8 mouse cellular contexts compared by ENCODE assay signal in genomic region chr2:131186771-131187601, GRCm38 (mm10). TPM values are rescaled to one million over a fixed set of nuclear protein-coding genes. Genes with fewer than 3 reads are reported as not detected.
A peak's percentile ranks its signal among the peaks of the same experiment; 100 is the strongest.
DNase-seq lines count a peak whose midpoint lies in the region; ATAC-seq and TF ChIP-seq lines count a peak whose summit lies in the region.

Cdc25b (plus strand) TSS chr2:131186949.
Spef1 (minus strand) TSS chr2:131187282.

- peak within 1 kb of the TSS; percentile 14 for H3ac ChIP-seq in myocyte (ENCODE audit: control insufficient read depth, insufficient read length)

- H3K9me3 ChIP-seq in embryonic facial prominence, embryonic 15.5 days (replicated peaks), result no peaks in the 10 kb centered on the region
- H3K9me3 ChIP-seq in liver, embryonic 11.5 days (ENCODE audit: control insufficient read depth, low read length), result no peaks in the 10 kb centered on the region

- H3K36me3 ChIP-seq in embryonic facial prominence, embryonic 15.5 days, result peaks cover 15% of the 10 kb centered on the region; the same call in 1 of the 2 replicates
- peaks cover 6% of the 10 kb centered on the region for H3K36me3 ChIP-seq in liver, embryonic 11.5 days (ENCODE audit: control insufficient read depth, insufficient read depth, low read length)
- peaks cover 5% of the 10 kb centered on the region for H3K36me3 ChIP-seq in myocyte (ENCODE audit: control insufficient read depth, insufficient read depth)
- H3K36me3 ChIP-seq in splenic B cell, adult 2 months (ENCODE audit: control insufficient read depth, insufficient read depth, low read length, poor library complexity, severe bottlenecking), result no peaks in the 10 kb centered on the region; the same call in 1 of the 2 replicates

- peak; percentile 99 for TF ChIP-seq POLR2A in bone marrow, adult 2 months (IDR thresholded peaks at IDR 0.05; ENCODE audit: borderline replicate concordance, control insufficient read depth, low read depth, low read length)
- TF ChIP-seq POLR2A in myocyte (IDR thresholded peaks at IDR 0.05; ENCODE audit: insufficient read length, low read depth), result peak; percentile 78

- ATAC-seq in embryonic facial prominence, embryonic 15.5 days (ENCODE audit: insufficient number of reproducible peaks, low FRiP score, low TSS enrichment, low read depth), result peak; percentile 91
- peak; percentile 89 for ATAC-seq in liver, embryonic 11.5 days (replicated peaks; ENCODE audit: low FRiP score)

- H3K4me2 ChIP-seq in embryonic facial prominence, embryonic 15.5 days (replicated peaks), result peak within 1 kb of the TSS; percentile 92
- H3K4me2 ChIP-seq in liver, embryonic 11.5 days, result peak within 1 kb of the TSS; percentile 82
- peak within 1 kb of the TSS; percentile 98 for H3K4me2 ChIP-seq in myocyte (ENCODE audit: low read depth)

- peaks cover 21% of the 10 kb centered on the region for H3K79me2 ChIP-seq in myocyte (ENCODE audit: control insufficient read depth, insufficient read depth)

- H3K4me3 ChIP-seq in bone marrow, adult 2 months (replicated peaks; ENCODE audit: control insufficient read depth, low read depth, low read length), result peak within 1 kb of the TSS; percentile 93
- H3K4me3 ChIP-seq in embryonic facial prominence, embryonic 15.5 days (replicated peaks), result peak within 1 kb of the TSS; percentile 70
- peak within 1 kb of the TSS; percentile 76 for H3K4me3 ChIP-seq in liver, embryonic 11.5 days (ENCODE audit: low read depth, low read length)
- H3K4me3 ChIP-seq in myocyte, result peak within 1 kb of the TSS; percentile 54

- no peak for TF ChIP-seq CTCF in bone marrow, adult 2 months (IDR thresholded peaks at IDR 0.05; ENCODE audit: control insufficient read depth, insufficient read depth, low read length)

- DNase-seq in CD4-positive, CD25-positive, alpha-beta regulatory T cell, adult 2 months (ENCODE audit: low read depth, low spot score), result peak; percentile 90
- DNase-seq in heart, adult 9 months (ENCODE audit: low spot score in 2 of 2), result peak; percentile 85 to 88
- DNase-seq in kidney, adult 9 months, result peak; percentile 84
- DNase-seq in liver, embryonic 11.5 days (ENCODE audit: low spot score), result peak; percentile 86
- DNase-seq in splenic B cell, adult 2 months (ENCODE audit: low read depth, low spot score), result peak; percentile 86

- H3K9ac ChIP-seq in embryonic facial prominence, embryonic 15.5 days, result peak within 1 kb of the TSS; percentile 63
- H3K9ac ChIP-seq in liver, embryonic 11.5 days (ENCODE audit: low read depth, low read length), result peak within 1 kb of the TSS; percentile 77

- H3K27me3 ChIP-seq in embryonic facial prominence, embryonic 15.5 days, result no peaks in the 10 kb centered on the region
- no peaks in the 10 kb centered on the region; the same call in 1 of the 2 replicates for H3K27me3 ChIP-seq in liver, embryonic 11.5 days (replicated peaks; ENCODE audit: control insufficient read depth, insufficient read depth, low read length)
- no peaks in the 10 kb centered on the region for H3K27me3 ChIP-seq in myocyte (ENCODE audit: control insufficient read depth, insufficient read depth, insufficient read length)
- H3K27me3 ChIP-seq in splenic B cell, adult 2 months (ENCODE audit: control insufficient read depth, insufficient read depth, low read length, poor library complexity, severe bottlenecking), result no peaks in the 10 kb centered on the region

- WGBS in bone marrow, adult 2 months, result 1% methylated on average over 43 of the region's 43 CpGs
- WGBS in embryonic facial prominence, embryonic 15.5 days, result under 1% methylated on average over 43 of the region's 43 CpGs
- WGBS in liver, embryonic 11.5 days, result 1% methylated on average over 43 of the region's 43 CpGs

- peaks cover 7% of the 10 kb centered on the region for H3K4me1 ChIP-seq in bone marrow, adult 2 months (ENCODE audit: control insufficient read depth, insufficient read depth, low read length)
- peaks cover 40% of the 10 kb centered on the region for H3K4me1 ChIP-seq in embryonic facial prominence, embryonic 15.5 days
- peaks cover 41% of the 10 kb centered on the region for H3K4me1 ChIP-seq in liver, embryonic 11.5 days (replicated peaks; ENCODE audit: control insufficient read depth, insufficient read depth, low read length)

- H3K27ac ChIP-seq in bone marrow, adult 2 months (ENCODE audit: control insufficient read depth, insufficient read depth, low read depth, low read length, poor library complexity), result peak within 1 kb of the TSS; percentile 92
- peak within 1 kb of the TSS; percentile 78 for H3K27ac ChIP-seq in embryonic facial prominence, embryonic 15.5 days (replicated peaks)
- H3K27ac ChIP-seq in liver, embryonic 11.5 days (ENCODE audit: low read depth, low read length), result peak within 1 kb of the TSS; percentile 71

TF ChIP-seq in myocyte, 11 proteins besides CTCF, POLR2A, EP300 and RAD21:
- TF ChIP-seq E2F4 (IDR thresholded peaks at IDR 0.05; ENCODE audit: insufficient read depth), result peak; percentile 69
- TF ChIP-seq POLR2AphosphoS2 (IDR thresholded peaks at IDR 0.05; ENCODE audit: insufficient read length, low read depth), result peak; percentile 70
- TF ChIP-seq TCF12 (IDR thresholded peaks at IDR 0.05; ENCODE audit: insufficient read depth, poor library complexity, severe bottlenecking), result no peak
- peak in 1 of 3 experiments; percentile 10 for TF ChIP-seq MYOG (IDR thresholded peaks at IDR 0.05; ENCODE audit: control insufficient read depth in 1 of 3, insufficient read depth in 1 of 3, insufficient read length in 2 of 3, low read depth in 2 of 3)
- TF ChIP-seq MYOD1 (IDR thresholded peaks at IDR 0.05; ENCODE audit: control insufficient read depth in 1 of 3, insufficient read length in 2 of 3, low read depth in 2 of 3), result peak in 2 of 3 experiments; percentile 43 to 60

RNA-seq across cellular contexts. Expression of gene Cdc25b, which starts in this region (rescaled TPM):
- 179 and 183 TPM in 2 replicates for polyA plus RNA-seq in bone marrow, adult 2 months (2011; ENCODE audit: insufficient read depth, insufficient read length, low replicate concordance, missing spikeins)
- polyA plus RNA-seq in embryonic facial prominence, embryonic 15.5 days (2015; fragmentation: Nextera tagmentation; extraction: Ambion mirVana), result 52.3 and 59.1 TPM in 2 replicates
- polyA plus RNA-seq in liver, embryonic 11.5 days (2014; fragmentation: Nextera tagmentation; extraction: Ambion mirVana), result 76.4 and 85.4 TPM in 2 replicates
- 58.4 TPM for polyA plus RNA-seq in myocyte (2012; fragmentation: generic; extraction: Trizol)

RNA-seq across cellular contexts. Expression of gene Spef1, which starts in this region (rescaled TPM):
- 9.8 and 12.5 TPM in 2 replicates for polyA plus RNA-seq in bone marrow, adult 2 months (2011; ENCODE audit: insufficient read depth, insufficient read length, low replicate concordance, missing spikeins)
- polyA plus RNA-seq in embryonic facial prominence, embryonic 15.5 days (2015; fragmentation: Nextera tagmentation; extraction: Ambion mirVana), result 10.3 and 15.2 TPM in 2 replicates
- polyA plus RNA-seq in liver, embryonic 11.5 days (2014; fragmentation: Nextera tagmentation; extraction: Ambion mirVana), result 1.3 and 1.5 TPM in 2 replicates
- 9.4 TPM for polyA plus RNA-seq in myocyte (2012; fragmentation: generic; extraction: Trizol)

Comparison
In these comparisons a context has a peak if more than half of its experiments do, and no peak if none do; other contexts are left out.
1. Peak in every context shown above with its lines: DNase-seq, ATAC-seq, H3K4me3 ChIP-seq and H3K27ac ChIP-seq.